Mouse (Mus musculus) gastrocnemius, postnatal 4 days (tissue): ENCODE results near the gene Chmp5. TPM values are rescaled to one million over a fixed set of nuclear protein-coding genes. Genes with fewer than 3 reads are reported as not detected.

Source experiments
- DNase-seq, 2 experiments: peaks; one replicate each; pipeline ENCODE4 v3.0.0; 2021 to 2022; ENCODE audit warnings: low spot score in 2 of 2, mixed read lengths in 2 of 2
- microRNA-seq: library from miRNA; unstranded; fragments of <30 nt; microRNA quantifications from one replicate; pipeline ENCODE4 v1.2.0, GENCODE M21; 2021
- total RNA-seq, 2 experiments: library from RNA; stranded (reverse); gene quantifications; 2 replicates each; pipeline ENCODE4 v1.2.3; 2021

Gene Chmp5
- total RNA-seq, 2 experiments from 2014 or later: 40.9 to 43.3 TPM

GRCm38 (mm10) chr4:41000842-41001639, 52.8 kb downstream of the Chmp5 start:
- DNase-seq: no peak

DNA sequence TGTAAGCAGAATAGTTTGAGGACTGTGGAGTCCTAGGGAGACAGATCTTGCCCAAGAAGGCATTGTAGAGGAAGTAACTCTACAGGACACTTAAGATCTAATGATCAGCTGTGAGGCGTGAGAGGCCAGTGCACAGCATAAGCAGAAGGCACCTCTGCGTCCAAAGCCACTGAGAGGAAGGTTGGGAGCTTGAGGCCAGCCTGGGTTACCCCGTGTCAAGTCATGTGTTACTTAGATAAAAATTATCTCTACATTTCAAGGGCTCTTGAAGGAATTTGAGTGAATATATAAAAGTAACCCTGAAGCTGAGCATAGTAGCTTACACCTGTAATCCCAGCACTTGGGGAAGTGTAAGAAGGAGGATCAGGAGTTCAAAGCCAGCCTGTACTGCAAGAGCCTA, 65.1 kb downstream of the Chmp5 start:
- no peak for DNase-seq

Small RNAs within 50 kb of the gene (microRNA-seq; reads per million reads assigned to microRNA genes)
- gene Mir3094: not detected

Other genes starting within 250 kb of the Chmp5 start
- 10 to 100 TPM; 18.9 to 20.9 TPM for gene Aptx, start 245.2 kb upstream of the Chmp5 start, total RNA-seq
- 100 to 1,000 TPM; 102 to 123 TPM for gene Dnaja1, start 226.3 kb upstream of the Chmp5 start, total RNA-seq
- 10 to 100 TPM; 45.3 to 47.3 TPM for gene Smu1, start 190.5 kb upstream of the Chmp5 start, total RNA-seq
- 10 to 100 TPM; 89.0 to 91.4 TPM for gene B4galt1, start 94.4 kb upstream of the Chmp5 start, total RNA-seq
- not detected for gene Spink4, start 28.4 kb upstream of the Chmp5 start, total RNA-seq
- gene Bag1, start 113 bp upstream of the Chmp5 start, total RNA-seq: 100 to 1,000 TPM; 174 to 190 TPM
- gene Nfx1, start 22.5 kb downstream of the Chmp5 start, total RNA-seq: 10 to 100 TPM; 41.7 to 45.6 TPM
- gene Aqp7, start 99.7 kb downstream of the Chmp5 start, total RNA-seq: 10 to 100 TPM in 1 of 2 experiments, 1 to 10 TPM in 1; 8.2 to 10.5 TPM
- gene Aqp3, start 149.8 kb downstream of the Chmp5 start, total RNA-seq: under 1 TPM in 1 of 2 experiments, not detected in 1; 0.49 TPM
- gene Nol6, start 176.0 kb downstream of the Chmp5 start, total RNA-seq: 10 to 100 TPM; 23.4 to 26.8 TPM
- gene Ube2r2, start 187.3 kb downstream of the Chmp5 start, total RNA-seq: 10 to 100 TPM; 97.5 to 98.5 TPM